Mouse (Mus musculus) erythroblast, embryonic 14.5 days (primary cell): ENCODE measurements around the gene Ank3.

ENCODE experiments used
- GATA1 ChIP-seq: IDR thresholded peaks from 2 replicates; pipeline ENCODE4 v1.6.1; 2012; ENCODE audit warnings: low read length, inconsistent platforms, mixed read lengths
- TAL1 ChIP-seq: IDR thresholded peaks from 3 replicates; pipeline ENCODE4 v1.6.1; 2012; ENCODE audit warnings: low read length, inconsistent platforms, mixed read lengths

DNA sequence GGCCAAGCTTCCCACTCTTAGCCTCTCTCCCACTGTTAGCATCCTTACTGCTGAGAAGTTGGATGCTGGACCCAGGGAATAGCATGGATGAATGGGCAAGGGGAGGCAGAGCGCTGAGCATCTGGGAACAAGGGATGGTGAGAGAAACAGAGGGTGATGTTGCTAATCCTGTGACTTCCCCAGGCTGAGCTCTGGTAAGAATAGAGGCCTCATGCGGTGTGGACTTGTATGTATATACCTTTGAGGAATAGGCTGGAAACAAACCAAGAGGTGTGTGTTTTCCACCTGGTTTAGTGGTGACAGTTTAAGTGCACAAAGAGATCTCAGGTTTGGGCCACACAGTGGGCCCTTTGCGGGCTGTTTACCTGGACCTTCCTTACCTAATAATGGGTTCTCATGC, 517.0 kb downstream of the Ank3 start:
- no peak for TF ChIP-seq TAL1
- TF ChIP-seq GATA1: no peak
